Mouse (Mus musculus) spleen, adult 10 weeks (tissue): ENCODE measurements around the gene Poldip2. TPM values are rescaled to one million over a fixed set of nuclear protein-coding genes. Genes with fewer than 3 reads are reported as not detected.

Experiments
- polyA plus RNA-seq: library from polyadenylated mRNA; stranded (reverse); fragments of 350-450 nt; fragmentation: Illumina TruSeq; extraction: RNeasy Lipid Tissue Mini Kit (QIAGEN cat#74804); gene quantifications from one replicate; pipeline ENCODE4 v1.2.3, GENCODE M21; 2015; ENCODE audit warnings: low replicate concordance; ENCODE audit not compliant: insufficient read depth

Poldip2 gene
- 32.6 TPM for polyA plus RNA-seq

DNA sequence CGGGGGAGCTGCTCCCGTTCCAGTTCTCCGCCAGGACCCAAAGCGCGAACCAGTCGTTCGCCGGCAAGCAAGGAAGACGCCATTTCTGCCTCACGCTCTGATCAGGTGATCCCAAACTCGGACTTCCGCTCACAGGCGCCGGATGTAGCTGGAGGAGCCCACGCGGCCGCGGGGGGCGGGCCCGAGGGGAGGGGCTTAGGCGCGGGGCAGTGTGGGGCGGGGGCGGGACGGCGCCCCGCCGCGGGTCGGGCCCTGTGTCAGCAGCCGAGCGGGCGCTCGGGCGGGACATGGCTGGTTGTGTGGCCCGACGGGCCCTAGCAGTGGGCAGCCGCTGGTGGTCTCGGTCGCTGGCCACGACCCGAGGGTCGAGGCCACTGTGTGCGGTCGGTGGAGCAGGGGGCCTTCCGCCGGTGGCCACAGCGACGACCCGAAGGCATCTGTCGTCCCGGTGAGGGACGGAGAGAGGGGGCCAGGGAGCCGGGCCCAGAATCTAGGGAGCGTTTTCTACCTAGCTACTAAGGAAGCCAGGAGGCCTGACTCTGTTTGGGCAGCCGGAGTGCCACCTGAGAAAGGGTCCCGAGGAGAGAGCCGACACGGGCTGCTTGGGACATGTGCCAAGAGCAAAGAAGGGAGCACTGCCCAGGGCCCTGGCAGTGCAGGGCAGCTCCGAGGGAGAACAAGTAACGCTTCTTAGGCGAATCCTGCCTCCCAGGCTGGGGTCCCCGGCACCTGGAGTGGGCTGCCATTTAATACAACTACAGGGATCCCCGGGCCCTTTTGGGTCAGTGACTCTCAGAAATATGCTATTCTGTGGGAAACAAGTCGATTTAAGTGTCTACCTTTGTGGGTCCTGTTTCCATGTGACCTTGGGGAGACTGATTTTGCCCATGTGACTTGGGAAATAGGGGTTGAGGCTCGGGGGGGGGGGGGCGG lies at the start of gene Poldip2, which contains the start of gene Tmem199:
Poldip2 (plus strand) TSS at position 169 of the 933 bp plus-strand sequence.
Tmem199 (minus strand) TSS at position 148 of the 933 bp plus-strand sequence.

DNA sequence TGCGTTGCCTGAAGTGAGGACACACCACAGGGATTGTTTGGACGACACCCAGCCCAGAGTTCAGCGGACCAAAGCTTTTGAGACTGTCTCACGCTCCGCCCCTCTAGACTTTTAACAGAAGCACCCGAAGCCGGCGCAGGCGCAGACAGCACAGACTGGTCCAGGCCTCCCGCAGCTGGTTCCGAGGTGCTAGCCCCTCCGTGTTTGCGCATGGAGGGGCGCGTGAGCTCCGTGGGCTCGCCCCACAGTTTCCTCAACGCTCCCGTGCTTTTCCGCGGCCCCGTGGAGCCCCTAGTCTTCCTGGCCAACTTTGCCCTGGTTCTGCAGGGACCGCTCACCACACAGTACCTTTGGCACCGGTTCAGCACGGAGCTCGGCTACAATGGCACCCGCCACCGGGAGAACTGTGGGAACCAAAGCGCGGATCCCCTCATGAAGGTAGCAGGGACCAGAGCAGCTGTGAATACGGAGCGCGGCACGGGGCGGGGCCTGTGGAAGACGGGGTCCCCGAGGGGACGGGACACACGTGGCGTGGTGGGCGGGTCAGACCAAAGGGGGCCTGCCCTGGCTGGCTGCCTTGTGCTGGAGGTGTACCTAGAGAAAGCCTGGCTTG lies 46.3 kb upstream of the Poldip2 start, which contains the start of gene Slc46a1:
Slc46a1 (plus strand) TSS at position 130 of the 613 bp plus-strand sequence.

DNA sequence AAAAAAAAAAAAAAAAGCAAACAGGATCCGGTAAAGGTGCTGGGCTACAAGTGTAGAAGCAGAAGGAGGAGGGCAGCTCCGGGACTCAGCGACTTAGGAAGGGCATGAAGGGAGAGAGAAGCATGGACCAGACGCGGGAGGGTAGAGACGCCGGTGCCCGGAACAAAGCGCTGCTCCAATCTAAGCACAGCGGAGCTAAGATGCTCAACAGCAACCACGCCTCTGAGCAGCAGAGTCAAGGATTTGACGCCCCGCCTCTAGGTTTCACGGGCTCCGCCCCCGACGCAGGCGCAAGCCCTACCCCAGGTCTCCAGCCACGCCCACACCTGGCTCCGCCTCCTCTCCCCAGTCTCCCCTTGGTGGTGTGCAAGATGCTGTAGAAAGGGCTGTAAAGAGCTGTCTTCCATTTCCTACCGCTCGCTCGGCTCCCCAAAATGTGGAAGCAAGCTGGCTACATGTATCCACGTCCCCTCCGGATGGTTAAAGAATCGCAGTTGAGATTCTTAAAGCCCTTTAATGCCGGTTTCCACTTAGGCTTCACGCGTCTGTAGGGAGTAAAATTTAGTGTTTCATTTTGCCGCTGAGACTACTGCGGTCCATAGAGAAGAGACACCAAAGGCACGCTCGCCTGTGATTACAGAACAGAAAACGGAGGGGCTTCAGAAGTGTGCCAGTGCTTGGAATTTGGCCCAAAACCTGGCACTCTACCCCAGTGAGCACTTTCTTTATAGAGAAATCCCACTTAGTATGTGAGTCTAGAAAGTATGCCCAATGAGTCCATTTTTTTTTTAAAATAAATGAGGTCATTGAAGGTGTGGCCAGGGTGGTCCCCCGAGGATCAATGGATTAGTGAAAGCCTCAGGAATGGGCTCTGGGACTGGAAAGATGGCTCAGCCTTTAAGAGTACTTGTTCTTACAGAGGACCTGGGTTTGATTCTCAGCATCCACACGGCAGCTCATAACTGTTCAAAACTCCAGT lies 14.2 kb upstream of the Poldip2 start, which contains the start of gene Sarm1:
Sarm1 (minus strand) TSS at position 211 of the 979 bp plus-strand sequence.

DNA sequence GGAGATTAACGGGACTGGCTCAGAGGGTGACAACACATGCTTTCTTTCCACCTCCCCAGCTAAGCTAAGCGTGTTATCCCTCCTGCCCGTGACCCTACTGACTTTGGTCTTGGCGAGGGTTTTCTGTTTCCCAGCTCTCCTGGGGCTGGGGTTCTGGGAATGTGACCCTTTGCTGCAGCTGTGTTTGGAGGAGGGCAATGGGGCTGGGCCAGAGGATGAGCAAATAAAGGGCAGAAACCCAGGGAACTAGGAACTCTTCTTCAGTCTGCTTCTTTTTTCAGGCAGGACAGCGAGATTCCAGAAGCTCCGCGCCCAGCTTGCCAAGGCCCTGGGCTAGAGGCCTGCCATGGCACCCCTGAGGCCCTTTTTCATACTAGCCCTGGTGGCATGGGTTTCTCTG lies 13.0 kb upstream of the Poldip2 start, which contains the start of gene Vtn:
Vtn (plus strand) TSS at position 88 of the 400 bp plus-strand sequence.

DNA sequence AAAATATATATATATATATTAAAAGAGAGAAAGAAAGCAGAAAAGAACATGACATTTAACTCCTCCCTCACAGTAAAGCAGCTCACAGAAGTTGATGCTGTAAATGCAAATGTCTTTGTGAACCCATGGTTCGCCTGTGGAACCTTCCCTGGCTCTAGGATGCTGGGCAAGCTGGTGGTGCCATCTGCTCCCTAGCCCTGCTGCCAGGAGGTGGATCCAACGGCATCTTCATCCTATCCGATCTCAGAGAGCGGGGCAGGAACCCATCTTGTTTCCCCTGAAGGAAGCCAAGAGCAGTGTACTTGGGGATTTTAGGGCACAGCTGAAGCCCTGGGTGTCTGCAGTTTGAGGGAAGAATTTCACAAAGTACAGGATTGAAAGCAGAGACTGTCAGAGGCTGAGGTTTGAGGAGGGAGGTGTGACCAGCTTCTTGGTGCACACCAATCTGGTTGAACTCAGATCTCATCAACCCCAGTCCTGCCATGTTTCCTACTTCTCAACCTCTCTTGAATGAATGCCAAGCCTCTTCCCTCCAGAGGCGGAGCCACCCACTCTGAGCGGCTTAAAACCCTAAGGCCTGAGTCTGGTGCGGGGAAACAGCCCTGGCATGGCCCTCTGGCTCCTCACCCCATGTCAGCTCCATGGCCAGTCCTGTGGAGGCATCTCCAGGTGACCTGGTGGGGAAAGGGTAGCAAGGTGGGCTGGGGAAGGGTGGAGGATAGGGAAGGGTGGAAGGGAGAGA lies 8.9 kb upstream of the Poldip2 start, which contains the start of gene Sebox:
Sebox (plus strand) TSS at position 539 of the 742 bp plus-strand sequence.

DNA sequence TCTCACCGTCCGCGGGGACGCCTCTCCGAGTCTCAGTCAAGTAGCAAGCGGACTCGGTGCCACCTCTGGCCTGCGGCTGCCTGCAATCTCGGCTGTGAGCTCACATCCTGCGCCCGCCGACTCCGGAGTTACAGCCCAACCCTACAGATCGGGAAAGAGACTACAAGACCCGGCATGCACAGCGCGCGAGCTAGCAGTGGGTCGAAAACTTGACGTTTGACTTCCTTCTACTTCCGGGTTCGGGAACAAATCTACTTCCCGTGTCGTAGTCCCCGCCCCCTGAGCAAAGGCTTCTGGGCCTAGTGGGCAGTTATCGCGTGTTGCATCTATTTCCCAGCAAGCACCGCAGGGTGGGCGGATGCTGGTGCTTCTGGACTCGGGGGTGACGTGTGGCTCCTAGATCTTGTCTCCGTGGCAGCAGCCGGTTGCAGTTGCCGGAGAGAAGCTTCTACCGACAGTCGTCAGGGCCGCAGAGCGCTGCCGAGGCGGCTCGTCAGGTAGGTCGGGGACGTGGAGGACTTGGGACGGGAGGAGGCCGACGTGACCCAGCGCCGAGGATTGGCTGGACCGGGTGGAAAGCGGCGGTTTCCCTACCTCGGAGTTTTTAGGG lies 24.2 kb downstream of the Poldip2 start, which contains the start of the genes Tnfaip1 and Ift20:
Tnfaip1 (minus strand) TSS at position 253 of the 610 bp plus-strand sequence.
Ift20 (plus strand) TSS at position 282 of the 610 bp plus-strand sequence.

DNA sequence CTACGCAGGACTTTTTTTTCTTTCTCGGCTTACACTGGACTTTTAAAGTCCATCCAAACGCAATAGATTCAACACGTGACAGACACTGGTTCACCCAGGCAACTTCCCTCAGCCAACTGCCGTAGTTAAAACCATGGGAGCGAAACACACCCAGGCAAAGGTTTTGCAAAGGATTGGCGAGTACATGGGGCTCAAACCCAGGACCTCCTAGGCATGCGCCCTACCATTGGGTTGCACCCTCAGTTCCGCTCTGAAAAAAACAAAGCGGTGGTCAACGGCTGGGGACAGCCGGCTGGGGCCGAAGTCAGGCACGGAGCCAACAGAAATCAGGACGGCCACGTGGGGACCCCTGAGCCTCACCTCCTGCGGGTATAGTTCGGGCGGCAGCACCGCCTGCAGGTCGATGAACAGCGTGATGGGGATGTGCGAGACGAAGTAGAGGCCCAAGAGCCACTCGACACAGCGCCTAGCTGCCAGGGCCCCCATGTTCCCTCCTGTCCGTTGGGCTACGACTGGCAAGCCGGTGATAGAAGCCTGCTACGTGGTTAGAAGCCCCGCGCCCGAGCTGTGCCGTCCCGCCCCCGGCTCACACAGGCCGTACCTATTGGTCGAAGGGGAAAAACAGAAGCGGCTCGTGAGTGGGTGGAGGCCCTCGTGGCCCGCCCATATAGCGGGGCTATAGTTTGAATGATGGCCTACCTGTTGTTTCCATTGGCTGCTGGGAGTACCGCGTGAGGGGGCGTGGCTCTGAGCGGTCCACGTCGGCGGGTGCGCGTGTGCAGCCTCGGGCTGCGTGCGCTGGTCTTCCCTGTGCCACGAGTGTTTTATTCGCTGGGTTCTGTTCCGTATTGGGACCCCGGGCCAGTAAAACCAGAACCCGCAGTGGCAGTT lies 38.4 kb downstream of the Poldip2 start, which contains the start of gene Tmem97:
Tmem97 (minus strand) TSS at position 610 of the 891 bp plus-strand sequence.

Other genes starting within 250 kb of the Poldip2 start
- gene BC030499, start 221.4 kb upstream of the Poldip2 start, polyA plus RNA-seq: 0.95 TPM
- 12.5 TPM for gene Spag5, start 210.7 kb upstream of the Poldip2 start, polyA plus RNA-seq
- 4.3 TPM for gene Aldoc, start 189.2 kb upstream of the Poldip2 start, polyA plus RNA-seq
- gene Pigs, start 183.8 kb upstream of the Poldip2 start, polyA plus RNA-seq: 24.8 TPM
- 35.6 TPM for gene Unc119, start 168.7 kb upstream of the Poldip2 start, polyA plus RNA-seq
- not detected for gene Foxn1, start 125.6 kb upstream of the Poldip2 start, polyA plus RNA-seq
- 0.10 TPM for gene Slc13a2, start 90.0 kb upstream of the Poldip2 start, polyA plus RNA-seq
- gene Slc46a1, start 46.5 kb upstream of the Poldip2 start, polyA plus RNA-seq: 0.91 TPM
- gene Sarm1, start 14.4 kb upstream of the Poldip2 start, polyA plus RNA-seq: 0.37 TPM
- gene Vtn, start 13.1 kb upstream of the Poldip2 start, polyA plus RNA-seq: not detected
- gene Sebox, start 8.7 kb upstream of the Poldip2 start, polyA plus RNA-seq: not detected
- 41.9 TPM for gene Tmem199, start within 50 bp of the Poldip2 start, polyA plus RNA-seq
- gene Tnfaip1, start 24.1 kb downstream of the Poldip2 start, polyA plus RNA-seq: 27.4 TPM
- 58.4 TPM for gene Ift20, start 24.2 kb downstream of the Poldip2 start, polyA plus RNA-seq
- gene Tmem97, start 38.6 kb downstream of the Poldip2 start, polyA plus RNA-seq: 14.5 TPM
- gene Nlk, start 185.2 kb downstream of the Poldip2 start, polyA plus RNA-seq: 34.4 TPM
- gene Ccnq, start 239.5 kb downstream of the Poldip2 start, polyA plus RNA-seq: 15.7 TPM